Mouse (Mus musculus) hindbrain, embryonic 14.5 days (tissue): ENCODE data around the gene Sptan1. TPM values are rescaled to one million over a fixed set of nuclear protein-coding genes. Genes with fewer than 3 reads are reported as not detected.

Experiments
- ATAC-seq: fragments of 200-750 bp; cut with Nextera tagmentation; 2 replicates; pipeline ENCODE4 v1.8.0; 2017; ENCODE audit warnings: moderate number of reproducible peaks, mild to moderate bottlenecking, moderate TSS enrichment, moderate library complexity; ENCODE audit not compliant: low FRiP score
- DNase-seq: peaks from one replicate; pipeline ENCODE4 v3.0.0-alpha.2; 2015; ENCODE audit warnings: low spot score
- H3K27ac ChIP-seq: fragments of 300-500 bp; sonication (generic); 2 replicates; pipeline ENCODE4 v1.5.1; 2014; ENCODE audit warnings: mild to moderate bottlenecking, moderate library complexity
- H3K27me3 ChIP-seq: fragments of 300-500 bp; sonication (generic); 2 replicates; pipeline ENCODE4 v1.6.1; 2014; ENCODE audit warnings: mild to moderate bottlenecking, low read length, mixed read lengths; ENCODE audit not compliant: control insufficient read depth, insufficient read depth
- H3K36me3 ChIP-seq: fragments of 300-500 bp; sonication (generic); replicated peaks from 2 replicates; pipeline ENCODE4 v1.6.1; 2014; ENCODE audit not compliant: control insufficient read depth, insufficient read depth
- H3K4me1 ChIP-seq: fragments of 300-500 bp; sonication (generic); replicated peaks from 2 replicates; pipeline ENCODE4 v1.6.1; 2014; ENCODE audit warnings: antibody characterized with exemption, low read length, mixed read lengths; ENCODE audit not compliant: control insufficient read depth, insufficient read depth
- H3K4me2 ChIP-seq: fragments of 300-500 bp; sonication (generic); replicated peaks from 2 replicates; pipeline ENCODE4 v1.6.1; 2014; ENCODE audit warnings: mild to moderate bottlenecking, moderate library complexity
- H3K4me3 ChIP-seq: fragments of 300-500 bp; sonication (generic); replicated peaks from 2 replicates; pipeline ENCODE4 v1.5.1; 2014; ENCODE audit warnings: mild to moderate bottlenecking, low read length
- H3K9ac ChIP-seq: fragments of 300-500 bp; sonication (generic); 2 replicates; pipeline ENCODE4 v1.6.1; 2014
- H3K9me3 ChIP-seq: fragments of 300-500 bp; sonication (generic); 2 replicates; pipeline ENCODE4 v1.6.1; 2016; ENCODE audit warnings: low read length; ENCODE audit not compliant: control insufficient read depth
- WGBS: fragments of 180-500 bp; shearing (Covaris S2); extraction: QIAGEN DNeasy Blood & Tissue Kit; methylation state at CpG from one replicate; pipeline ENCODE4 v1.1.7; 2014; 5-methylcytosine and 5-hydroxymethylcytosine counted together
- polyA plus RNA-seq: library from polyadenylated mRNA; unstranded; fragments of >200 nt; fragmentation: Nextera tagmentation; extraction: Ambion mirVana; gene quantifications from 2 replicates; pipeline ENCODE4 v1.2.1, GENCODE M21; 2014

Gene Sptan1
- polyA plus RNA-seq, 1 experiment from 2014 or later, result 344 TPM

GRCm38 (mm10) chr2:30062249-30063093, 97.1 kb downstream of the Sptan1 start:
- Histone ChIP-seq H3K4me1 (peaks cover 19% of the 10 kb centered on the region), H3K9ac (peak overlapping the region; percentile 47), H3K27me3 (no peaks in the 10 kb centered on the region), H3K4me3 (peak overlapping the region; percentile 48), H3K9me3 (no peaks in the 10 kb centered on the region), H3K36me3 (no peaks in the 10 kb centered on the region), H3K27ac (peak overlapping the region; percentile 49), H3K4me2 (peak overlapping the region; percentile 67)
- peak; percentile 52 for DNase-seq
- no peak for ATAC-seq
- WGBS, result 0% methylated on average over 40 of the region's 40 CpGs

- ATAC-seq, result no peak
- Histone ChIP-seq H3K9me3 (no peaks in the 10 kb centered on the region), H3K27me3 (no peaks in the 10 kb centered on the region), H3K27ac (peak overlapping the region; percentile 49), H3K36me3 (peaks cover 5% of the 10 kb centered on the region), H3K4me2 (peak overlapping the region; percentile 67), H3K4me1 (peaks cover 24% of the 10 kb centered on the region), H3K4me3 (peak overlapping the region; percentile 48), H3K9ac (peak overlapping the region; percentile 47)
- 5% methylated on average over 8 of the region's 8 CpGs for WGBS
- no peak for DNase-seq
These were observed 97.9 kb downstream of the Sptan1 start for GRCm38 (mm10) chr2:30063235-30063634.

- 8% methylated on average over 3 of the region's 3 CpGs for WGBS
- Histone ChIP-seq H3K27ac (no peak overlapping the region), H3K27me3 (no peaks in the 10 kb centered on the region), H3K9ac (peak overlapping the region; percentile 47; the same call in 1 of the 2 replicates), H3K4me2 (peak overlapping the region; percentile 67), H3K36me3 (peaks cover 11% of the 10 kb centered on the region), H3K4me1 (peaks cover 28% of the 10 kb centered on the region), H3K4me3 (no peak overlapping the region), H3K9me3 (no peaks in the 10 kb centered on the region)
- DNase-seq, result no peak
- ATAC-seq, result no peak
These were observed 98.4 kb downstream of the Sptan1 start for GRCm38 (mm10) chr2:30063791-30064190.

- 48% methylated on average over 3 of the region's 3 CpGs for WGBS
- ATAC-seq, result no peak
These were observed 98.9 kb downstream of the Sptan1 start for GRCm38 (mm10) chr2:30064298-30064697.

GRCm38 (mm10) chr2:30066046-30066901, 100.9 kb downstream of the Sptan1 start:
- H3K27ac ChIP-seq, result peak overlapping the region; percentile 100
- under 1% methylated on average over 63 of the region's 101 CpGs for WGBS
- no peaks in the 10 kb centered on the region for H3K27me3 ChIP-seq
- DNase-seq, result peak; percentile 95
- H3K4me1 ChIP-seq, result peaks cover 28% of the 10 kb centered on the region
- H3K36me3 ChIP-seq, result peaks cover 31% of the 10 kb centered on the region
- peak overlapping the region; percentile 97 for H3K9ac ChIP-seq
- H3K4me2 ChIP-seq, result peak overlapping the region; percentile 69
- peak; percentile 95 for ATAC-seq
- H3K9me3 ChIP-seq, result no peaks in the 10 kb centered on the region
- peak overlapping the region; percentile 100 for H3K4me3 ChIP-seq

More at GRCm38 (mm10) chr2:30064298-30064697, 98.9 kb downstream of the Sptan1 start:
- peaks cover 16% of the 10 kb centered on the region for H3K36me3 ChIP-seq
- peaks cover 28% of the 10 kb centered on the region for H3K4me1 ChIP-seq
- DNase-seq, result no peak
- H3K27ac ChIP-seq, result no peak overlapping the region
- no peak overlapping the region for H3K9ac ChIP-seq
- H3K4me3 ChIP-seq, result no peak overlapping the region
- H3K4me2 ChIP-seq, result no peak overlapping the region
- no peaks in the 10 kb centered on the region for H3K9me3 ChIP-seq
- H3K27me3 ChIP-seq, result no peaks in the 10 kb centered on the region

GRCm38 (mm10) chr2:30067031-30067888, 101.9 kb downstream of the Sptan1 start:
- peak overlapping the region; percentile 100 for H3K4me3 ChIP-seq
- peak overlapping the region; percentile 100 for H3K27ac ChIP-seq
- peak overlapping the region; percentile 97 for H3K9ac ChIP-seq
- under 1% methylated on average over 52 of the region's 69 CpGs for WGBS
- peak; percentile 18 for ATAC-seq
- peak; percentile 53 for DNase-seq
- H3K4me2 ChIP-seq, result peak overlapping the region; percentile 69
- H3K36me3 ChIP-seq, result peaks cover 37% of the 10 kb centered on the region
- no peaks in the 10 kb centered on the region for H3K27me3 ChIP-seq
- H3K4me1 ChIP-seq, result peaks cover 24% of the 10 kb centered on the region
- no peaks in the 10 kb centered on the region for H3K9me3 ChIP-seq

- WGBS, result 32% methylated on average over 7 of the region's 7 CpGs
- H3K27me3 ChIP-seq, result no peaks in the 10 kb centered on the region
- peaks cover 44% of the 10 kb centered on the region for H3K36me3 ChIP-seq
- H3K4me3 ChIP-seq, result peak overlapping the region; percentile 100
- no peak for DNase-seq
- H3K4me2 ChIP-seq, result peak overlapping the region; percentile 69
- peaks cover 22% of the 10 kb centered on the region for H3K4me1 ChIP-seq
- H3K27ac ChIP-seq, result 0 out of 2 replicates have a peak overlapping the region, but pooled peaks have one; percentile 100
- ATAC-seq, result no peak
- H3K9me3 ChIP-seq, result no peaks in the 10 kb centered on the region
- H3K9ac ChIP-seq, result peak overlapping the region; percentile 97
These were observed 102.6 kb downstream of the Sptan1 start for GRCm38 (mm10) chr2:30067962-30068361.

GRCm38 (mm10) chr2:30072875-30073274, 107.5 kb downstream of the Sptan1 start:
- Histone ChIP-seq H3K27ac (no peak overlapping the region), H3K4me2 (no peak overlapping the region), H3K9ac (no peak overlapping the region), H3K36me3 (peaks cover 48% of the 10 kb centered on the region), H3K4me1 (peaks cover 10% of the 10 kb centered on the region), H3K27me3 (no peaks in the 10 kb centered on the region), H3K9me3 (no peaks in the 10 kb centered on the region), H3K4me3 (no peak overlapping the region)
- ATAC-seq (no peak), DNase-seq (no peak)
- WGBS, result 73% methylated on average over 7 of the region's 7 CpGs
